Mouse (Mus musculus): Measurements from ENCODE around the gene Ero1lb. TPM values are rescaled to one million over a fixed set of nuclear protein-coding genes. Genes with fewer than 3 reads are reported as not detected.

Ero1lb gene
- polyA plus RNA-seq, 1 experiment from 2014 or later, result 8.1 TPM

GRCm38 (mm10) chr13:12559462-12560120, 6.1 kb upstream of the Ero1lb start:
- H3K27me3 ChIP-seq (ENCODE audit: insufficient read depth, low read length), result no peaks in the 10 kb centered on the region
- peak; percentile 39 for DNase-seq
- no peaks in the 10 kb centered on the region for H3K36me3 ChIP-seq (ENCODE audit: insufficient read depth)
- TF ChIP-seq CTCF (IDR thresholded peaks at IDR 0.05; ENCODE audit: low read depth), result no peak
- H3K4me1 ChIP-seq (ENCODE audit: insufficient read depth), result no peaks in the 10 kb centered on the region
- H3K9me3 ChIP-seq (ENCODE audit: low read depth, low read length), result no peaks in the 10 kb centered on the region
- no peak overlapping the region for H3K4me3 ChIP-seq (ENCODE audit: low read depth, low read length)
- no peak overlapping the region for H3K4me2 ChIP-seq
- ATAC-seq (ENCODE audit: insufficient read depth), result peak; percentile 61; the same call in 1 of the 2 replicates
- WGBS, result 47% methylated on average over 6 of the region's 6 CpGs
- H3K9ac ChIP-seq, result no peak overlapping the region
- no peak overlapping the region for H3K27ac ChIP-seq (ENCODE audit: low read depth)

DNA sequence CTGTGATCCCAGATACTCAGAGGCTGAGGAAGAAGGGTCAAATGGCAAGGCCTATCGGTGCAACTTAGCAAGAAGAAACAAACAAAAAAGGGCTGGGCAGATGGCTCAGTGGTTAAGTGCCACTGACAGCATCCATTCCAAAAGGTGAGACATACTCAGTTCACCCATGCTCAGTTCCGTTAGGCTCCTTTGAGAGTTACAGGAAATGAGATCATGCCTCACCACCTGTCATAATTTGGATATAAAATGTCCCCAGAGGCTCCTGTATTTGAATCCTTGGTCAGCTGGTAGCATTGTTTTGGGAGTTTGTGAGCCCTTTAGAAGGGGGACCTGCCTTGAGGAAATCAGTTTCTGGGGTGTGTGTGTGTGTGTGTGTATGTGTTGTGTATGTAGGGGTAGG, 3.9 kb upstream of the Ero1lb start:
- H3K4me3 ChIP-seq (ENCODE audit: low read depth, low read length), result no peak overlapping the region
- H3K4me1 ChIP-seq (ENCODE audit: insufficient read depth), result peaks cover 3% of the 10 kb centered on the region; the same call in 1 of the 2 replicates
- DNase-seq (no peak), ATAC-seq (ENCODE audit: insufficient read depth) (no peak)
- no peaks in the 10 kb centered on the region for H3K9me3 ChIP-seq (ENCODE audit: low read depth, low read length)
- no peak overlapping the region for H3K9ac ChIP-seq
- no peak for TF ChIP-seq CTCF (IDR thresholded peaks at IDR 0.05; ENCODE audit: low read depth)
- WGBS, result 50% methylated on average over 2 of the region's 2 CpGs
- no peak overlapping the region for H3K4me2 ChIP-seq
- H3K36me3 ChIP-seq (ENCODE audit: insufficient read depth), result no peaks in the 10 kb centered on the region
- no peak overlapping the region for H3K27ac ChIP-seq (ENCODE audit: low read depth)
- H3K27me3 ChIP-seq (ENCODE audit: insufficient read depth, low read length), result no peaks in the 10 kb centered on the region

- TF ChIP-seq CTCF (IDR thresholded peaks at IDR 0.05; ENCODE audit: low read depth), result no peak
- ATAC-seq (ENCODE audit: insufficient read depth), result no peak
- 77% methylated on average over 4 of the region's 4 CpGs for WGBS
- Histone ChIP-seq H3K4me2 (no peak overlapping the region), H3K27me3 (ENCODE audit: insufficient read depth, low read length) (no peaks in the 10 kb centered on the region), H3K4me1 (ENCODE audit: insufficient read depth) (peaks cover 3% of the 10 kb centered on the region; the same call in 1 of the 2 replicates), H3K9ac (no peak overlapping the region), H3K27ac (ENCODE audit: low read depth) (no peak overlapping the region), H3K36me3 (ENCODE audit: insufficient read depth) (no peaks in the 10 kb centered on the region), H3K9me3 (ENCODE audit: low read depth, low read length) (no peaks in the 10 kb centered on the region), H3K4me3 (ENCODE audit: low read depth, low read length) (no peak overlapping the region)
- no peak for DNase-seq
These were observed 3.4 kb upstream of the Ero1lb start for GRCm38 (mm10) chr13:12562256-12562655.

DNA sequence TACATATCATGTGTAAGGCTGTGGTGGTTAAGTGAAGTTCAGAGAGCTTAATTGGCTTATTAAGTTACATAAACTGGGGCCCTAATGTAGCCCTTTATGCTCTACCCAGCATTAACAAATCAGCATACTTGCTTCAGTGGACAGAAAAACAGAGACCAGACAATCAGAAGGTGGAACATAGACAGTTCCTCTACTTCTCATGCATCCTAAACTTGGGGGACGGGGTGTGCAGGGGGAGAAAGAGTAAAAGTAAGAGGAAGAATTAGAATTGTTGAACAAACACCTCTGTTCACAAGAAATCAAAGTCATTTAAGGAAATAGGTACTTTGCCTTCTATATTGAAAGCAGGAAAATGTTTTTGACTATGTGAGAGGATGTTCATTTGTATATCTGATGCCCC, 2.3 kb downstream of the Ero1lb start:
- no peak overlapping the region for H3K4me3 ChIP-seq (ENCODE audit: low read depth, low read length)
- WGBS, result 74% methylated on average over 1 of the region's 1 CpGs
- DNase-seq, result no peak

GRCm38 (mm10) chr13:12568597-12569469, 3.2 kb downstream of the Ero1lb start:
- Histone ChIP-seq H3K36me3 (ENCODE audit: insufficient read depth) (no peaks in the 10 kb centered on the region), H3K4me2 (no peak overlapping the region), H3K4me1 (ENCODE audit: insufficient read depth) (peaks cover 3% of the 10 kb centered on the region; the same call in 1 of the 2 replicates), H3K4me3 (ENCODE audit: low read depth, low read length) (no peak overlapping the region), H3K9me3 (ENCODE audit: low read depth, low read length) (no peaks in the 10 kb centered on the region), H3K27ac (ENCODE audit: low read depth) (no peak overlapping the region), H3K27me3 (ENCODE audit: insufficient read depth, low read length) (no peaks in the 10 kb centered on the region), H3K9ac (no peak overlapping the region)
- 49% methylated on average over 9 of the region's 9 CpGs for WGBS
- DNase-seq (no peak), ATAC-seq (ENCODE audit: insufficient read depth) (no peak)
- no peak for TF ChIP-seq CTCF (IDR thresholded peaks at IDR 0.05; ENCODE audit: low read depth)

More for the DNA sequence above, 2.3 kb downstream of the Ero1lb start:
- Histone ChIP-seq H3K4me1 (ENCODE audit: insufficient read depth) (peaks cover 3% of the 10 kb centered on the region; the same call in 1 of the 2 replicates), H3K27ac (ENCODE audit: low read depth) (no peak overlapping the region), H3K9ac (no peak overlapping the region), H3K9me3 (ENCODE audit: low read depth, low read length) (no peaks in the 10 kb centered on the region), H3K36me3 (ENCODE audit: insufficient read depth) (no peaks in the 10 kb centered on the region), H3K4me2 (no peak overlapping the region), H3K27me3 (ENCODE audit: insufficient read depth, low read length) (no peaks in the 10 kb centered on the region)
- no peak for ATAC-seq (ENCODE audit: insufficient read depth)
- TF ChIP-seq CTCF (IDR thresholded peaks at IDR 0.05; ENCODE audit: low read depth), result no peak

DNA sequence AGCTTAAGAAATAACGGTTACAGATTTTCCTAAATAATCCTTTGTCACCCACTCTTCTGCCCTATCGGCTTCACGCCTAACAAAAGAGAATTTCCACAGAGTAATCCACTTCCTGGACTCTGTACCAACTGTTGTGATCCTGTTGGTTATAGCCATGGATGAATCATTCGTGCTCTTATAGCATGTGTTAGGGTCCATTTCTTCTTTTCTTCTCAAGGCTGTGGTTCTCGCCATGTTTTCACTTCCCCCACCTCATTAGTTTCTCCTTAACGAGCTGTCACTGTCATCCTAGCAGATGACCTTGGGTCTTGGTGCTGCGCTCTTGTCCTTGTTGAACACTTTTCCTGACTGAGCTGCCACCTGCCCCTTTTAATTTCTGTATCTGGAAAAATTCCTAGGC, 4.1 kb downstream of the Ero1lb start:
- Histone ChIP-seq H3K4me3 (ENCODE audit: low read depth, low read length) (no peak overlapping the region), H3K36me3 (ENCODE audit: insufficient read depth) (no peaks in the 10 kb centered on the region), H3K27me3 (ENCODE audit: insufficient read depth, low read length) (no peaks in the 10 kb centered on the region), H3K27ac (ENCODE audit: low read depth) (no peak overlapping the region), H3K9me3 (ENCODE audit: low read depth, low read length) (no peaks in the 10 kb centered on the region), H3K9ac (no peak overlapping the region), H3K4me2 (no peak overlapping the region), H3K4me1 (ENCODE audit: insufficient read depth) (peaks cover 3% of the 10 kb centered on the region; the same call in 1 of the 2 replicates)
- DNase-seq (no peak), ATAC-seq (ENCODE audit: insufficient read depth) (no peak)
- 68% methylated on average over 7 of the region's 7 CpGs for WGBS
- no peak for TF ChIP-seq CTCF (IDR thresholded peaks at IDR 0.05; ENCODE audit: low read depth)

GRCm38 (mm10) chr13:12574979-12575536, 9.4 kb downstream of the Ero1lb start:
- DNase-seq (no peak), ATAC-seq (ENCODE audit: insufficient read depth) (no peak)
- no peaks in the 10 kb centered on the region for H3K36me3 ChIP-seq (ENCODE audit: insufficient read depth)
- no peaks in the 10 kb centered on the region for H3K9me3 ChIP-seq (ENCODE audit: low read depth, low read length)
- H3K9ac ChIP-seq, result no peak overlapping the region
- no peaks in the 10 kb centered on the region for H3K4me1 ChIP-seq (ENCODE audit: insufficient read depth)
- no peak overlapping the region for H3K4me2 ChIP-seq
- H3K4me3 ChIP-seq (ENCODE audit: low read depth, low read length), result no peak overlapping the region
- H3K27me3 ChIP-seq (ENCODE audit: insufficient read depth, low read length), result no peaks in the 10 kb centered on the region
- TF ChIP-seq CTCF (IDR thresholded peaks at IDR 0.05; ENCODE audit: low read depth), result no peak
- WGBS, result 73% methylated on average over 9 of the region's 9 CpGs
- H3K27ac ChIP-seq (ENCODE audit: low read depth), result no peak overlapping the region
